Mouse (Mus musculus): ENCODE measurements around the gene Fgfrl1.

GRCm38 (mm10) chr5:108693872-108694288 is 1.7 kb downstream of the Fgfrl1 start:
- no peak for TF ChIP-seq EP300 (IDR thresholded peaks at IDR 0.05)
- no peak; the same call in 1 of the 2 replicates for TF ChIP-seq CTCF (IDR thresholded peaks at IDR 0.05)

Data from lung, postnatal 0 days (tissue).